Mouse (Mus musculus): ENCODE results near the gene Tbl1xr1. TPM values are rescaled to one million over a fixed set of nuclear protein-coding genes. Genes with fewer than 3 reads are reported as not detected.

The Tbl1xr1 gene
- 100 to 1,000 TPM in 1 of 2 experiments, 10 to 100 TPM in 1; 70.1 to 109 TPM for total RNA-seq (2021)
- long read RNA-seq, experiment 1, full-length matches to known transcripts: 4 of 11 reads
- long read RNA-seq, experiment 1, partial matches to known transcripts: 1 of 11 reads
- long read RNA-seq, experiment 1, other reads (novel, unspliced or antisense): 6 of 11 reads
- long read RNA-seq, experiment 2, full-length matches to known transcripts: 6 of 9 reads
- long read RNA-seq, experiment 2, partial matches to known transcripts: 0 of 9 reads
- long read RNA-seq, experiment 2, other reads (novel, unspliced or antisense): 3 of 9 reads

DNA sequence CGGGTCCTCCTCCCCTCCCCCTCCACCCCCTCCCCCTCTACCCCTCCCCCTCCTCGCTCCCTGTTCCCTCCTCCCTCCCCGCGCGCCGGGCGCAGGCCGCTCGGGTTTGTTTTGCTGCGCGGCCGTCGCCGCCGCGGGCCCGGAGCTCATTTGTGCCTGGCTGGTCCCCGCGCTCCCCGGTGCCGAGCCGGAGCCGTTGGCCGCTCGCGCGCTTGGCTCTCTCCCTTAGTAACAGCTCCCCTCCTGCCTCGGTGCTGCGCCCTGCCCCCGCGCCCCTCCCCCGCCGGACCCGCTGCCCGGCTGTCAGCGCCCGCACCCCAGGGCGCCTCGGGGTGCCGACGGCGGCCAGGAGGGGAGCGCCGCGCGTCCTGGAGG, at the start of gene Tbl1xr1:
Gene Tbl1xr1 (plus strand): TSS at position 92 of the 375 bp plus-strand sequence.
- peak; percentile 95 to 97 for DNase-seq

DNA sequence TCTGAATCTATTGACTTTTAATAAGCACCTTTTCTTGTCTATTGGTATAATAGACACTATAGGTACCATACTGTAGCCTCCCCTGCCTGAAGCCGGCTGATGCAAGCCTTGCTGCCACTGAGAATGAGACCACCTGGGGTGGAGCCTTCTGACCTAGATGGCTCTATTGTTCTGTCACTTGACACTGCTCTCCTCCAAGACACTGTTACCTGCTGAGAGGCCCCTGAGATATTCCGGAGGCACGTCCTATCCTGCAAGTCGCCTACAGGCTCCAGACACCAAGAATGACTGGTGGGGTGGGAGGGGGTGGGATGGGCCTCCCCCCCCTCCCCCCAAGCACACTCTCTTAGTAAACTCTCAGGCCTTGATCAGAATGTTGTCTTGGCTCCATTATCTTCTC, 38.4 kb upstream of the Tbl1xr1 start:
- DNase-seq: no peak

DNA sequence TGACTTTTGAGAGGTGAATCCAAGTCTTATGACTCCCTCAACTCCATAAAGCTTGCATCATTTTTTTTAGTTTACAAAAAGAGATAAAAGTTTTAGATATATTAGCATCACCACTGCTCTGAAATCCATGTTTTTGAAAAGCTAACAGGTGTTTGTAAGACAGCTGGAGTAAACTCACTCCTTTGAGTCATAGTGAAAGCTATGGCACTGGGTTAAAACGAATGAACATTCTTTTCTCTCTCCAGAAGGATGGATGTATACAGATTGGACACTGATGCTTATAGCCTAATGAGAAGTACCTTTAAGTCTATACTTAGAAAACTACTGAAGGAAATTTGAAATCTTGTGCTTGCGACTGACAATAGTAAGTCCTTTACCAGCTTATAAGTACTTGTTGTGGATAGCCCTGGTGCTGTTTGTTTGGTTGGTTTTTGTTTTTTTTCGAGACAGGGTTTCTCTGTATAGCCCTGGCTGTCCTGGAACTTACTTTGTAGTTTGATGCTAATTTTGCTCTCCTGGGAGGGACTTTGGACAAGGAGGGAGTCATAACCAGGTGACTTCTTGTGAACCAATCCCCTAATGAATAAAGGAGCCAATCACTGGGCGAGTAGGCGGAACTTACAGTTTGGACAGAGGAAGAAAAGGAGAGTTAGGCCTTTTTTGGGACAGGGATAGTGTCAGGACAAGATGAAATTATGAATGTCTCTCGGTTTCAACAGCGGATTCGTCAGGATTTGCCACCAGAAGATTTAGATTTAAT, 37.2 kb upstream of the Tbl1xr1 start:
- no peak for DNase-seq

DNA sequence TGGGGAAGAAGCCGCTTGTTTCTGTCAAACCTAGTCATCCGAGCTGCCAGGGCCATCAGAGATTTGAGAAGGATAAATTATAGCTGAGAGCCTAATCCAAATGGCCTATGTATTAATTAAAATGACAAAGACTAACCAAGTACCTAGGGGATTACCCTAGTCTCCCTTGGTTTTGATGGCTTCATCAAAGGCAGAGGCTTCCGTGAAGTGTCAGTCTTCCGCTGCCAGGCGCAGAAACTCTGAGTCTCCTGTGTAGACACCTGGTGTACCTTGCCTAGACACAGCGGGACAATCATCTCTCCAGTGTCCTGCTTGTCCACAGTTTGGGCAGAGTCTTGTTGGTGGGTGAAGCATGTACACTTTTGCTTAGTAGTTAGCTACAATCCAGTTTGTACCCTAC, 35.8 kb upstream of the Tbl1xr1 start:
- DNase-seq: no peak

DNA sequence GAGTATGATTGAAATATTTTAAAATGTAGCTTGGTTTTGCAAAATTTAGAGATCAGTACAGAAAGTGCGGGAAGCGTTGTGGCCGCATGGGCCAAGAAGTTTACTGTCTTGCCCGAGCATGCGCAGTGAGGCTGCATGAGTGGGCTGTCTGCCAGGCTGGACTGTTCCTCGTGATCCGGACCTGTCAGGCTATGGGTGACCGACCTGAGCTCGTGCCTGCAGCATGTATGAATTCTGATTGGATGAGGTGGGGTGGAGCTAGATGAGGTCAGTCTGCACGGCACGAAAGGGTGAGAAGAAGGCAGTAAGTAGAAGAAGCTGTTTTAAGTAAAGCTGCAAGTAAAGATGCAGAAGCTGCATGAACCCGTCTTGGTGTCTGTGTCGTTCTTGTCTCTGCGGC, 29.2 kb upstream of the Tbl1xr1 start:
- DNase-seq: no peak

DNA sequence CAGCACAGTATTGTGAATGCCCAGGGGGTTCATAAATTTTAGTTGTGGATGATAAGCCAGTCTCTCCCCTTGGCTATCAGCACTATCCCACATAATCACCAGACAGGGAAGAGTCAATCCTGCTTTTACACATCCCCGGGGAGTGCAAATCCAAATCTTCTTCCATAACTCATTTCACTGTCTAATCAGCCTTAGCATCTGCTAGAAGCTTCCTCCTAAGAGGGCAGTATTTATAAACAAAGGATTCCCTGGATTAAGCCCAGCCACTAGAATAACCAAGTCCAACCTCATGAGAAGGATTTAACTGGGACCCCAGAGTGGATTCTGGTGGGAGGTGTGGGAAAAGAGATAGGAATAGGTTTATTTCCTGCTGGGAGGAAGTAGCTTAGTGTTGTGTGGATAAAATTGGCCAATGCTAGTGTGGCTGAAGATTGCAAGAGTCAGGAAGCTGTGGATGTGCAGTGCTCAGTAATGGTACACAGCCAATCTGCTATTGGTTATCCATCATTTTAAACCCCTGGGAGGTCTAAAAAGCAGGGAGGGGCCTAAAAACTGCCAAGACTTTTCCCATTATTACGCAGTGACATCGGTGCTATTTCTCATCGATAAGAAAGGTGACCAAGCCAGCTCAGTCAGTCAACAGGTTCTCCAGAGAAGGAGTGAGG, 19.7 kb upstream of the Tbl1xr1 start:
- no peak for DNase-seq

DNA sequence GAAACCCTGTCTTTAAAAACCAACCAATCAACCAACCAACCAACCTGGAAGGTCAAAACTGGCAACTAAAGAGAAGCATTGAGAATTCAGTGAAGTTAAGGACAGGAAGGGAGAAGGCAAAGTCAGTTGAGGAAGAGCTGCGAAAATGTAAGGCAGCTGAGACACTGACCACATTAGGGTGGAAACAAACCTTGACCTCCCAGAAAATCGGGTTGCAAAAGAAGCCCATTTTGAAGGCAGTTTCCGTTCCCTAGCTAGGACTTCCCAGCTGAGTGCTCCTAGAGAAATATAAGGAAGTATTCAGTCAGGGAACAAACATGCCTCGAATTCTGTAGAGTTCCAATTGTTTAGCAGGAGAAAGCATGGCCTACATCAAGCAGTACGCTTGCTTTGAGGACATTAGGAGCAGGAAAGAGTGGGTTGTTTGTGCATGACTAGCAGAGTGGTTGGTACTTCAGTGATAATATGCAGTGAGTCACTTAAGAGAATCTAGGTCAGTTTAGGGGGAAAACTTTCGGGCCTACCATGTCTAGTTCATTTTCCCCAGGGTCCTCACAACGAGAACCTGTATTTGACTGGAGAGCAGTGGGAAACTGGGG, 18.1 kb upstream of the Tbl1xr1 start:
- no peak for DNase-seq

DNA sequence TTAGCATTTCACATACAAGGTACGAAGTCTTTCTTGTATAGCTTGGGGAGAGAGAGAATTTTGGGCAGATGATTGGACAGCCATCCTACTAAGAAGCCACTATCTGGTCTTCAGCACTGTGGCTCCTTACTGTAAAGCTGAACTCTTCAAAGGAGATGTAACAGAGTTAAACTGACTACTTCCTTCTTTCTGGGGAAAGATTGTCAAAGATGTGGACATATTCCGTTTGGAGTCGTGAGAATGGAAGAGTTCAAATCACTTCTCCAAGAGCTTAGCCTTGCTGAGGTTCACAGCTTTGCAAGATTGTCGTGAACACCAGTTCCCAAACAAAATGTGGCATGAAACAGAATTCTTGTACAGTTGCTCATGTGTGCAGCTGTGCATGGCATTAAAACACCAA, 15.3 kb upstream of the Tbl1xr1 start:
- DNase-seq: no peak

DNA sequence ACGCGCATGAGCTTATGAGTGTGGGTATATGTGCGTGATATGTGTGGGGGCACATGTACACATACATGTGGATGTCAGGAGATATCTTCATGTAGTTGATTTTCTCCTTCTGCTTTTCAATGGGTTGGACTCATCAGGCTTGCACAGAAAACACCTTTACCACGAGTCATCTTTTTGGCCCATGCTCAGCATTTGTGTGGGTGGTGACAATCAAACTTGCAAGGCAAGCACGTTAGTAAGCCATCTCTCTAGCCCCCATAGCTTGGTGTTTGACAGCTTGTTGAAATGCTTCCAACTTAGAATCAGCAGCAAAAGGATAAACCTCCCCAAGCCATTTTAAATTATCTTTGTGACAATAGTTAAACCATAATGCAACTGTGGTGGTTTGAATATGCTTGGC, 7.8 kb upstream of the Tbl1xr1 start:
- DNase-seq: no peak

DNA sequence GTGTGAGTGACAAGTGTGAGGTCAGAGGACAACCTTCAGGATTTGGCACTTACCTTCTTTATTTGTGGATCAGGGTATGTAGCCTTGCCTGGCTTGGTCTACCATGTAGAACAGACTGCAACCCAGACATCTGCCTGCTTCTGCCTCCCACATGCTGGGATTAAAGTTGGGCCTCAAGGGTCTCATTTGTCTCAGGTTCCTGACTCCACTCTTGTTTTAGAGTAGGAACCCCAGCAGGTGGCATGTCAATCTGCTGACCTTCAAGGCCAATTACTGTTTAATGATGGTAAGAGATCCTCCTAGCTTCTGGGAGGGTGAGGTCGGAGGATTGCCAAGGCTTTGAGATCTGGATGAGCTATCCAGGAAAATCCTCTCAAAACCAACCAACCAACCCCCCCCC, 2.5 kb upstream of the Tbl1xr1 start:
- no peak for DNase-seq

DNA sequence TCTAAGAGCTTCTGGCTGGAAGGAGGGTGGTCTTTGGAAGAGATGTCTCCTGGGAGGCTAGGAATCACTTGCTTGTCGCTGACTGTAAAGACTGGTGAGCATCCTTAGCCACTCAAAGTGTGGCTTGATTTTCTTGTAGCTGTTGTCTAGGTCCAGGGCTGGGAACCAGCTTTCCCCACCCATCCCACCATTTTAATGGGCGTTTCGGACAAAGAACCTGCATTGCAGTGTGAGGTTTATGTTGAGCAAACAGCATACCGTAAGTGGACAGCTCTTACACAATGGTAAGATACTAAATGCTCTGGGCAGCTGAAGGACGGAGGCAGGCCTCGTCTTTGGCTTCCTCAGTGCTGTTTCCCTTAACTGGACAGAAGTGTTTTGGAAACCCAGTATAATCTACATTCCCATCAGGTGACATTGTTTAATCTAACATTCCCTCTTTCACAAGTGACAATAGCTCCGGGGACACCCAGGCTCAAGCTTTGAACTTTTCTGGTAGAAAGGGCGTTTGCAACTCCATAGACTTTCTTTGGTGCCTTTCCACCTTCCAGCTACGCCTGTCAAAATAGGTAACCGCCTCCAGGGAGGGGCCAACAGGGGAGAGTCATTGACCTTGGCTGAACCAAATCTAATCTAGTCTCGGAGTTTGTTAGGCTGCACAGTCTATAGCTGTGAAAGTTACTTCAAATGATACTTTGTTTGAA, 1.7 kb upstream of the Tbl1xr1 start:
- DNase-seq: peak; percentile 53 to 59

DNA sequence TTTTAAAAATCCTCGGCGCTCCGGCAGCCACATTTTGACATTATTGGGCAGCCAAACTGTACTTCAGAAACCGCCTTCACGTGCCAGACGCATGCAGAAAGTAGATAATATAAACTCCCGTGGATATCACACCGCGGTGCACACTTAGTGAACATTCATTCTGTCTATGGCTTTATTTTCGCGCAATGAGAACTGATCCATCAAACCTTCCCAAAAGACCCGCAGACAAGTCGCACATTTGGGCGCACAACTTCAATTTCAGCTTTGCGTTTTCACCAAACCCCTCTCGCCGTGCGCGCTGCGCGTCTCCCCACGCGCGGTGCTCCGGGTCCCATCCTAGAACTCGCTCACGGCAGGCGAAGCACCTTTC, 950 bp upstream of the Tbl1xr1 start:
- DNase-seq: peak in 1 of 2 experiments; percentile 41

DNA sequence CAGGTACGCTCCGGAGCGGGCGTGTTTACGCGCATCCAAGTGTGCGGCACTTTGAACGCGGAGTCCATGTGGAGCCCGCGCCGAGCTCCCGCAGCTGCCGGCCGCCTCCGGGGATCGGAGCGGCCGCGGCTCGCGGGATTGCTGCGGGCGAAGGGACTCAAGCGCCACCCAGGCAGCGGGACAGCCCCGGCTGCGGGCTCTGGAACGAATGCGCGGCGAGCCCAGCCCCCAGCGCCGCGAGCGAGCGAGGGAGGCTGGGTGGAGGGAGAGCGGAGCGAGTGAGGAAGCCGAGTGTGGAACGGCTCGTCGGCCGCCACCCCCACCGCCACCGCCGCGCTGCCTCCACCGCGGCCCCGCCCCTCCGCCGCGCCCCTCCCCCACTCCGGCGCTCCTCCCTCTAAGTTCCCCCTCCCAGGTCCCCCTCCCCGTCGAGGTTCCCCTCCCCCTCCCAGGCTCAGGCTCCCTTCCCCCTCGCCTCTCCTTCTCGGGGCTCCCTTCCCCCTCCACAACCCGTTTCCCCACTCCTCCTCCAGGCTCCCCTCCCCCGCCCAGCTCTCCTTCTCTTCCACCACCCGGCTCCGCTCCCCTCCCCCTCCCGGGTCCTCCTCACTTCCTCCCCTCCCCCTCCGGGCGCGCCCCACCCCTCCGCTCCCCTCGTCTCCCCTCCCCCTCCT, 428 bp upstream of the Tbl1xr1 start:
- peak; percentile 88 to 94 for DNase-seq

DNA sequence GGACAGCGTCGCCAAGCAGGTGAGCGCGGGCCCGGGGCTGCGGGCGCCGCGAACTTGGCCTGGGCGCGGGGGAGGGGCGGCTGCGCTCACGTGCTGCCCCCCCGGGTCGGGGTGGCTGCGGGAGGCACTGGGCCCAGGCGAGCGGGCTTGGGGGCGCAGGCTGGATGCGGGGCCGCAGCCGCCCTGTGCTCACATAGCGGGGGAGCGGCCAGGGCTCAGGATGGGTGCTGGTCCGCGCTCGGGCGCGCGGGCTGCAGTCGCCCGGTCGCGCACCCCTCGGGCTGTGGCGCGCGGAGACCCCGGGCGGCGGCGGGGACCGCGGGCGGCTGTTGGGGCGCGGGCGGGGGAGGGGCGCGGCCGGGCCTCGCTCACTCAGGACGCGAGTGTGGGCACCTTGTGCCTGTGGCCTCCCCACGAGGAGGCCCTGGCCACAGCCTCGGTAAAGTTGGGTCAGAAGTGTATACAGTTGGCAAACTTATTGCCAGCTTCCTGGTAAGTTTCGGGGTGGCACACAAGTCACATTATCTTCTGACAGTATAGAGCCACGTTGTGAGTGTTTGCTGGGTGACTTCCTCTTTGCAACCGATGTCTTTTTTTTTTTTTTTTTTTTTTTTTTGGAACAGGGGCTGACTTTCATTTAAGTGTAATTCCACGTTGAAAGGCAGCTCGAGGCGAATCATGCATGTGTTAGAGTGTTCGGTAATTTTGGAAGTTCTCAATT, 644 bp downstream of the Tbl1xr1 start:
- no peak for DNase-seq

DNA sequence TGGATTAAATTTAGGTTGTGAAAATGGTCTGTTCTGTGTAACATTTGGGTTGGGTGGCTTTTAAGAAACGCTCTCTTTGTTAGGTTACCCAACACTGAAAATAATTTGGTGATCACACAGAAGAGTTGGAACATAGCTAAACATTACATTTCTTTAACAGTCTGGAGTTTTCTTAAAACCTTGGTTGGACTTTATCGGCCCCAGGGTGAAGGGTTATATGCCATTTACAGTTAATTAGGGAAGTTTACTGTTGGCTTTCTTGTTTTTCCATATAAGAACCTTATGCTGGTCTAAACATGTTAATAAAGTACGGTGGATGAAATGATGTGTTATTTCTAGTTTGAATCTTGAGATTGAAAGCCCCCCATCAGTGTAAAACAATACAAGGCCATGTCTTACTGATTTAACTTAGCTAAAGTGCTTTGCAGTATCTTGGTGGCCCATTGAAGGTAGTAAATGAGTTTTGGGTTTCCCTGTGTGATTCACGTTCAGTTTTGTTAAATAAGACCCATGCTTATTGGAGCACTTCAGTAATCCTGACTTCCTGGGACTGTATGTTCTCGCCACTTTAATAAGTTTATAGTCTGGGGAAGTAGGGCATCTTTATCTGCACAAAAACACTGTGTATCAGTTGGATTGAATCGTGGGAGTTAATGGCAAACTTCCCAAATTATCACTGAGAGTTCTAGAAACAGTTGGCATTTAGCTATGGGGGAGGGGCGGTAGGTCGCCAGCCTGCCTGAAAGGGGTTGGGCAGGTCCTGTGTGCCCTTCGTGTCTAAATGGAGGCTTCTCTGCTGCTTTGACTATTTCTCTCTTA, 1.4 kb downstream of the Tbl1xr1 start:
- peak; percentile 30 to 66 for DNase-seq

DNA sequence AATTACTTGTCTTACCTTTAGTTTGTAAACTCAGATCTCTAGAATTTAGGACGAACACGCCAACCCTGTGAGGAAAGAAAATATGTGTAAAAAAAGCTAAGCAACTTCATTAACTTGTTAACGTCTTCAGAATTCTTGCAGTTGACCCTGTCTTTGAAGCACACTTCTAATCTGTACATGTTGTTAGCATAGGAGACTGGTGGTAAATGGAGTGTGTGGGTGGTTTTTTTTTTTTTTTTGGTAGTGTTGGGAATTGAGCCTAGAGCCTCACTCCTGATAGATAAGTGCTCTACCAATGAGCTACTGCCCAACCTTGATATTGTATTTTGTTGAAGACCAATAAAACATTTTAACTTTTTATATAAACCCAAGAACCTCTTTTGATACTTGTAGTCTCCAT, 2.1 kb downstream of the Tbl1xr1 start:
- no peak for DNase-seq

DNA sequence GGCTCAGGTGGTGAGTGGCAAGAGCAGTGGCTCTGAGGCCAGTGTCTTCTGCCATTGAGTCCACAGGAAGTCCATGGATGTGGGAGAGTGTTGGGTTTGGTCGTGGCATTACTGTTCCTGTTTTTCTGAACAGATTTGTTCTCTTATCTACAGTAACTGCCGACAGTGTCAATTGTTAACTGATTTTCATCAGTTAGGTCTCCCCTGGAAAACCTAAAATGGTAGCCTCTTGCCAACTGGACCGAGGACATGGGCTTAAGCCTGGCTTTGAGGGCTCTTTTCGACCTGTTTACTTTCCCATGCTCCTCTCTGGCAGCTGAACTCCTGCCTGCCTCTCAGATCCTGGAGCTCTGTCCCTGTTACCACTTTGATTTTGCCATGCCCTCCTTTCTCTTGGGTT, 5.4 kb downstream of the Tbl1xr1 start:
- no peak for DNase-seq

DNA sequence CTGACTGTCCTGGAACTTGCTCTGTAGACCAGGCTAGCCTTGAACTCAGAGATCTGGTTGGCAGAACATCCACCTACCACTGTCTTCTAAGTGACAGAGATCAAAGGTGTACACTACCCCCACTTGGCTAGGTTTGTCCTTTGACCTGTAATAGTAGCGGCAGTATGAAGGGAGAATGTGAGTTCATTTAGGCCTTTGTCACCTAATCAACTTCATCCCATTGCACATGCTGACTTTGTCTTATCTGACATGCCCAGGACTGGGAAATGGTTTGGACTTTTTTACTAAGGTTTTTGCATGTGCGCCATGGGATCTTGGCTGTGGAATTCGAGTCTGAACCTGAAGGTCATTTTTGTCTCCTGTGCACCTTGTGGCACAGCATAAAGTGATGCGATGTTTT, 6.4 kb downstream of the Tbl1xr1 start:
- DNase-seq: no peak

DNA sequence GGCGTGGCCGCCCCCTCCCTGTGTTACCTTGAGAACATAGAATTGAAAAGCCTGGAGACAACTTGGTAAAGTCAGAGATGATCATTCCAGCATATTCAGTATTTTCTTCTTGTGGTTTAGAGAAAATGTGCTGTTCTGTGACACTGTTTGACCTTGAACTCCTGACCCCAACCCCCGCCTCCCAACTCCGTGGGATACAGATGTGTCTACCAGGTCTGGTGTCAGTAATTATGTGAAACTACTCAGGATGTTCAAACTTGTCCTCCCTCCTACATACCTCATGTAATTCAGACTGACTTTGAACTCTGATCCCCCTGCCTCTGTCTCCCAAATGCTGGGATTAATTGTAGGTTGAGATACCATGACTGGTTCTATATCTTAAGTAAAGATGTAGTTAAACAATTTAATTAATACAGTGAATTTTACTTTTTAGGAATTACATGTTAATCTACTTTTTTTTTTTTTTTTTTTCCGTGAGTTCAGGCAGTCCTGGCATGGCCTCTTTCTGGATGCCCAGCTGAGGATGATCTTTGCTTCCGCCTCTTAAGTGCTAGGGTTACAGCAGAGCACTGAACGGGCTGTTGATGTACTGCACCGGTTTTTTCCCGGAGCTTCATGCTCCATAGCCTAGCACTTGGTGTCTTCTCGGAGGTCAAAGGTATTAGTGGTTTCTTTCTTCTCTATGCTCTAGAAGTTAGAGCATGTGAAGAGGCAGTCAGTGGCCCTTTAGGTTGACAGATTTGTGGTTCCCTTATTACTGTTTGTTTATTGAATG, 8.0 kb downstream of the Tbl1xr1 start:
- DNase-seq: no peak

All from adrenal gland, postnatal 36 days (tissue).